Mouse (Mus musculus): Measurements from ENCODE around the gene As3mt.

DNA sequence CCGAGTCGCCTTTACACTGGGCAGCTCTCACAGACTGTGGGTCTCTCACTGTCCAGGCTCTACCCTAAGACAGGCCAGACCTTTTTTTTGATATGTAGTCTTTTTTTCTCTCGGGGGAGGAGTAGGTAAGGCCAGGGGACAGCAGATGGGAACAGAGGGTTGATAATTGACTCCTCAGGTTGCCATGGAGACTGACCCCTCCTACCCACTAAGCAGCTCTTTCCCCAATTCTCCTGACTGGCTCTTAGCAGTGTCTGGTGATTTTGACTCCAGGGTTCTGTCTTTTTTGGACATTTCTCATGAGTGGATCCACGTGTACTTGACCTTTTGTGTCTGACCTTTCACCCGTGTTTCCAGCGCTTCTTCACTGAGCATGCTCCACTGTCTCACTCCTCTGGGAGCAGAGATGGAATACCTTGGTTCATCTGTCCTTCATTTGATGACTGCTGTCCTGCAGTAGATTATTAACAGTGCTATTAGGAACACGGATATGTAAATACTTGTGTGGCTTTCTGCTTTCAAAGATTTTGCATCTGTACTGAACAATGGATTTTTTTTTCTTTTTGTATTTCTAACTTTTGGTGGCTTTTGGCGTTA, 20.0 kb downstream of the As3mt start:
- TF ChIP-seq FOSL1 (IDR thresholded peaks at IDR 0.05; ENCODE audit: insufficient read depth, low read length, poor library complexity, severe bottlenecking) (no peak), CTCF (IDR thresholded peaks at IDR 0.05; ENCODE audit: control insufficient read depth, insufficient read depth, insufficient read length) (no peak), MAX (IDR thresholded peaks at IDR 0.05) (no peak), MYOG (IDR thresholded peaks at IDR 0.05; ENCODE audit: control insufficient read depth, extremely low read depth, insufficient read length) (no peak)
